8 mouse cellular contexts compared by ENCODE assay signal in the genomic region with DNA sequence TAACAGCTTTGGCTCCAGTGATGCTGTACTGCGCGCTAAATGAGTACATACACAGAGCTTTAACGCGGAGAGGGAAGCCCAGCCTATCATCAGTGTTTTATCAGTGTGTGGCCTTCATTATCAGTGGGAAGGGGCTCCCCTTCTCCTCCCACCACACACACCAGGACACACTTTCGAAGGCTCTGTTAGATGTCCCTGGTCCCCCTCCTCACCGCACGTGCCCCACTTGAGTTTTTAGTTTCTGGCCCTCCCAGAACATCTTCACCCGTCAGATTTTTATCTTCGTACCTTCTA. TPM values are rescaled to one million over a fixed set of nuclear protein-coding genes. Genes with fewer than 3 reads are reported as not detected.
A peak's percentile ranks its signal among the peaks of the same experiment; 100 is the strongest.
DNase-seq lines count a peak whose midpoint lies in the region; ATAC-seq and TF ChIP-seq lines count a peak whose summit lies in the region.

No protein-coding gene starts in this region.

- no peaks in the 10 kb centered on the region for H3K27me3 ChIP-seq in hindbrain, embryonic 14.5 days (ENCODE audit: control insufficient read depth, insufficient read depth, low read length)
- no peaks in the 10 kb centered on the region for H3K27me3 ChIP-seq in midbrain, embryonic 15.5 days (replicated peaks)

- H3K4me3 ChIP-seq in layer of hippocampus, adult 2 months = peak overlapping the region; percentile 70
- peak overlapping the region; percentile 64 for H3K4me3 ChIP-seq in cortical plate, adult 2 months (ENCODE audit: insufficient read depth, low read length)
- H3K4me3 ChIP-seq in hindbrain, embryonic 14.5 days (replicated peaks; ENCODE audit: low read length) = peak overlapping the region; percentile 65
- peak overlapping the region; percentile 55 for H3K4me3 ChIP-seq in midbrain, embryonic 15.5 days

- no peak for ATAC-seq in hindbrain, embryonic 14.5 days (ENCODE audit: low FRiP score)
- peak; percentile 24; the same call in 1 of the 2 replicates for ATAC-seq in midbrain, embryonic 15.5 days (replicated peaks)

- TF ChIP-seq POLR2A in cortical plate, adult 2 months (IDR thresholded peaks at IDR 0.05; ENCODE audit: extremely low read depth, insufficient read depth, low read length) = no peak

- TF ChIP-seq CTCF in layer of hippocampus, adult 2 months (conservative IDR thresholded peaks at IDR 0.05) = no peak
- no peak for TF ChIP-seq CTCF in cortical plate, adult 2 months (IDR thresholded peaks at IDR 0.05; ENCODE audit: extremely low read depth, insufficient read depth, low read length)

- no peaks in the 10 kb centered on the region for H3K36me3 ChIP-seq in hindbrain, embryonic 14.5 days (replicated peaks; ENCODE audit: control insufficient read depth, insufficient read depth)
- H3K36me3 ChIP-seq in midbrain, embryonic 15.5 days (replicated peaks) = no peaks in the 10 kb centered on the region

- DNase-seq in layer of hippocampus, adult 2 months (ENCODE audit: low spot score in 2 of 2) = no peak
- DNase-seq in layer of hippocampus, adult 8-10 months (ENCODE audit: low spot score in 2 of 2) = no peak
- no peak for DNase-seq in hindbrain, embryonic 14.5 days (ENCODE audit: low spot score)
- DNase-seq in ovary, adult 18-20 months (ENCODE audit: low spot score) = no peak
- DNase-seq in right cerebral cortex, postnatal 25 days = no peak
- DNase-seq in gastrocnemius, postnatal 4 days (ENCODE audit: low spot score in 2 of 2) = no peak

- H3K4me2 ChIP-seq in hindbrain, embryonic 14.5 days (replicated peaks) = peak overlapping the region; percentile 93
- H3K4me2 ChIP-seq in midbrain, embryonic 15.5 days = peak overlapping the region; percentile 85

- whole genome bisulfite sequencing in hindbrain, embryonic 14.5 days = 3% methylated on average over 9 of the region's 9 CpGs
- WGBS in midbrain, embryonic 15.5 days = 12% methylated on average over 9 of the region's 9 CpGs

- 0 out of 2 replicates have a peak, but pooled peaks cover 2% of the 10 kb centered on the region for H3K4me1 ChIP-seq in cortical plate, adult 2 months (ENCODE audit: control insufficient read depth, insufficient read depth, low read length)
- peaks cover 32% of the 10 kb centered on the region for H3K4me1 ChIP-seq in hindbrain, embryonic 14.5 days (replicated peaks; ENCODE audit: control insufficient read depth, insufficient read depth, low read length)
- peaks cover 40% of the 10 kb centered on the region for H3K4me1 ChIP-seq in midbrain, embryonic 15.5 days

- H3K9me3 ChIP-seq in hindbrain, embryonic 14.5 days (ENCODE audit: control insufficient read depth, low read length) = no peaks in the 10 kb centered on the region
- no peaks in the 10 kb centered on the region for H3K9me3 ChIP-seq in midbrain, embryonic 15.5 days

- H3K9ac ChIP-seq in hindbrain, embryonic 14.5 days = peak overlapping the region; percentile 70
- H3K9ac ChIP-seq in midbrain, embryonic 15.5 days = peak overlapping the region; percentile 39

- H3K27ac ChIP-seq in layer of hippocampus, adult 2 months = peak overlapping the region; percentile 88; the same call in 1 of the 2 replicates
- H3K27ac ChIP-seq in cortical plate, adult 2 months (ENCODE audit: insufficient read depth, low read length) = no peak overlapping the region
- 0 out of 2 replicates have a peak overlapping the region, but pooled peaks have one; percentile 88 for H3K27ac ChIP-seq in hindbrain, embryonic 14.5 days
- H3K27ac ChIP-seq in midbrain, embryonic 15.5 days = peak overlapping the region; percentile 78; the same call in 1 of the 2 replicates

RNA-seq across cellular contexts. Expression of gene Samd4b, which starts 0.7 kb away (rescaled TPM):
- 10 to 100 TPM; 67.8 to 70.1 TPM for total RNA-seq in layer of hippocampus, adult 2 months (2021)
- 10 to 100 TPM; 62.6 to 73.9 (median 66.2) TPM for total RNA-seq in layer of hippocampus, adult 8-10 months (2022)
- 59.0 and 63.8 TPM in 2 replicates for polyA plus RNA-seq in cortical plate, adult 2 months (2012; rRNA removed)
- 26.8 and 27.6 TPM in 2 replicates for polyA plus RNA-seq in hindbrain, embryonic 14.5 days (2014; fragmentation: Nextera tagmentation; extraction: Ambion mirVana)
- polyA plus RNA-seq in midbrain, embryonic 15.5 days (2015; fragmentation: Nextera tagmentation; extraction: Ambion mirVana) = 22.8 and 24.8 TPM in 2 replicates
- total RNA-seq in gastrocnemius, postnatal 4 days (2021) = 10 to 100 TPM; 43.0 to 44.1 TPM

RNA-seq across cellular contexts. Expression of gene Pak4, which starts 0.8 kb away (rescaled TPM):
- 10 to 100 TPM; 13.7 to 16.2 TPM for total RNA-seq in layer of hippocampus, adult 2 months (2021)
- total RNA-seq in layer of hippocampus, adult 8-10 months (2022) = 10 to 100 TPM; 12.2 to 14.2 (median 13.1) TPM
- polyA plus RNA-seq in cortical plate, adult 2 months (2012; rRNA removed) = 8.0 and 8.2 TPM in 2 replicates
- 13.2 and 14.2 TPM in 2 replicates for polyA plus RNA-seq in hindbrain, embryonic 14.5 days (2014; fragmentation: Nextera tagmentation; extraction: Ambion mirVana)
- polyA plus RNA-seq in midbrain, embryonic 15.5 days (2015; fragmentation: Nextera tagmentation; extraction: Ambion mirVana) = 20.9 and 21.6 TPM in 2 replicates
- total RNA-seq in gastrocnemius, postnatal 4 days (2021) = 10 to 100 TPM; 11.9 to 12.4 TPM

RNA-seq across cellular contexts. Expression of gene Acp7, which starts 33.9 kb away (rescaled TPM):
- 1 to 10 TPM; 1.2 to 2.2 TPM for total RNA-seq in layer of hippocampus, adult 2 months (2021)
- 1 to 10 TPM; 2.2 to 3.8 (median 2.4) TPM for total RNA-seq in layer of hippocampus, adult 8-10 months (2022)
- 0.89 and 1.3 TPM in 2 replicates for polyA plus RNA-seq in cortical plate, adult 2 months (2012; rRNA removed)
- 0.33 and 0.51 TPM in 2 replicates for polyA plus RNA-seq in hindbrain, embryonic 14.5 days (2014; fragmentation: Nextera tagmentation; extraction: Ambion mirVana)
- 0.40 TPM in 1 of 2 replicates, not detected in the other for polyA plus RNA-seq in midbrain, embryonic 15.5 days (2015; fragmentation: Nextera tagmentation; extraction: Ambion mirVana)
- total RNA-seq in gastrocnemius, postnatal 4 days (2021) = not detected

RNA-seq across cellular contexts. Expression of gene Nccrp1, which starts 50.2 kb away (rescaled TPM):
- under 1 TPM; 0.23 to 0.47 TPM for total RNA-seq in layer of hippocampus, adult 2 months (2021)
- total RNA-seq in layer of hippocampus, adult 8-10 months (2022) = under 1 TPM in 1 of 4 experiments, not detected in 3; 0.36 TPM
- polyA plus RNA-seq in cortical plate, adult 2 months (2012; rRNA removed) = 0.10 and 0.15 TPM in 2 replicates
- polyA plus RNA-seq in hindbrain, embryonic 14.5 days (2014; fragmentation: Nextera tagmentation; extraction: Ambion mirVana) = 0.12 and 0.13 TPM in 2 replicates
- polyA plus RNA-seq in midbrain, embryonic 15.5 days (2015; fragmentation: Nextera tagmentation; extraction: Ambion mirVana) = 0.14 and 0.18 TPM in 2 replicates
- total RNA-seq in gastrocnemius, postnatal 4 days (2021) = not detected

RNA-seq across cellular contexts. Expression of gene Sycn, which starts 56.5 kb away (rescaled TPM):
- not detected for total RNA-seq in layer of hippocampus, adult 2 months (2021)
- not detected for total RNA-seq in layer of hippocampus, adult 8-10 months (2022)
- not detected in 2 replicates for polyA plus RNA-seq in cortical plate, adult 2 months (2012; rRNA removed)
- not detected in 2 replicates for polyA plus RNA-seq in hindbrain, embryonic 14.5 days (2014; fragmentation: Nextera tagmentation; extraction: Ambion mirVana)
- polyA plus RNA-seq in midbrain, embryonic 15.5 days (2015; fragmentation: Nextera tagmentation; extraction: Ambion mirVana) = not detected in 2 replicates
- not detected for total RNA-seq in gastrocnemius, postnatal 4 days (2021)
